Mouse (Mus musculus) gastrocnemius, postnatal 10 days (tissue): ENCODE results near the gene Cd163l1. TPM values are rescaled to one million over a fixed set of nuclear protein-coding genes. Genes with fewer than 3 reads are reported as not detected.

Source experiments
- DNase-seq: peaks from one replicate; pipeline ENCODE4 v3.0.0; 2021; ENCODE audit warnings: mixed read lengths
- long read RNA-seq, 2 experiments: library from polyadenylated mRNA; stranded (forward); transcript quantifications; one replicate each; pipeline ENCODE4 v2.0.0; 2021
- total RNA-seq, 2 experiments: library from RNA; stranded (reverse); gene quantifications; 2 replicates each; pipeline ENCODE4 v1.2.3; 2021

Gene Cd163l1
- total RNA-seq = not detected
- long read RNA-seq, experiment 1 = 0 reads
- long read RNA-seq, experiment 2 = 0 reads

GRCm38 (mm10) chr7:140217967-140218366 lies at the start of gene Cd163l1:
Gene Cd163l1, plus strand, starts transcription at chr7:140218267.
- no peak for DNase-seq

- no peak for DNase-seq
These were observed 48.7 kb upstream of the Cd163l1 start for GRCm38 (mm10) chr7:140169386-140169785.

DNA sequence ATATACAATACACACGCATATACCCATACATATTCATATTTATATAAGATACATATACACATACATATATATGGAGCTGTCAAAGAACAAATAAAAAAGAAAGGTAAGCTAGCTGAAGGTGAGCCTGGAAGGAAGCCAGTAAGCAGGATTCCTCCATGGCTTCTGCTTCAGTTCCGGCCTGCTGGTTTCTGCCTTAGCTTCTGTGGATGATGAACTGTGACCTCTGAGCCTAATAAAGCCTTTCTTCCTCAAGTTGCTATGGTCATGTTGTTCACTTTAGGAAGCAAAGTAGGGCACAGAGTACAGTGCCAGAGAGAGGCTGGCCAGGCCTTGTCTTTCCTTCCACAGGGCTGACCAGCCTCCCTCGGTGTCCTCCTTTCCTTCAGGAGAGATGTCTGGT lies 47.2 kb upstream of the Cd163l1 start:
- no peak for DNase-seq

- no peak for DNase-seq
These were observed 45.1 kb upstream of the Cd163l1 start, which contains the start of gene Olfr523 for GRCm38 (mm10) chr7:140172936-140173335. Gene Olfr523, plus strand, starts transcription at chr7:140173217.

GRCm38 (mm10) chr7:140179176-140179575 lies 38.9 kb upstream of the Cd163l1 start:
- no peak for DNase-seq

- no peak for DNase-seq
These were observed 37.4 kb upstream of the Cd163l1 start for GRCm38 (mm10) chr7:140180692-140181091.

DNA sequence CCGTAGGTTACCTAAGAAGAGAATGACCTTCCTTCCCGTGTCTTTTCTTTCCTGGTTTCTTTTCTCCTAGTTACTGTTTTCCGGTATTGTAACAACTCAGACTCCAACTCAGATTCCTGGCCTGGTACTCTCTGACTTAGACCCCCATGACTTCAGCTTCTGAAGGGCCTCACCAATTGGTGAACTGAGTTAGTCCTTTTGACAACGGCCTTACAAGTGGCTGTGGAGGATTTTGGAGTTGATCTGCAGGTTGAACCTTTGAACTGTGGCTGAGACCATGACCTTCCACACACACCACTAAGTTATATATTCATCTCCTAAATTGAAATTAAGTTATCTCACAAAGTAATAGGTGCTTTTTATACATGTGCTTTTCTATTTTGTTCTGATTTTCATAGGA lies 33.9 kb upstream of the Cd163l1 start:
- DNase-seq = no peak

- no peak for DNase-seq
These were observed 31.1 kb upstream of the Cd163l1 start for GRCm38 (mm10) chr7:140186646-140187620.

- DNase-seq = no peak
These were observed 30.2 kb upstream of the Cd163l1 start for GRCm38 (mm10) chr7:140187721-140188390.

DNA sequence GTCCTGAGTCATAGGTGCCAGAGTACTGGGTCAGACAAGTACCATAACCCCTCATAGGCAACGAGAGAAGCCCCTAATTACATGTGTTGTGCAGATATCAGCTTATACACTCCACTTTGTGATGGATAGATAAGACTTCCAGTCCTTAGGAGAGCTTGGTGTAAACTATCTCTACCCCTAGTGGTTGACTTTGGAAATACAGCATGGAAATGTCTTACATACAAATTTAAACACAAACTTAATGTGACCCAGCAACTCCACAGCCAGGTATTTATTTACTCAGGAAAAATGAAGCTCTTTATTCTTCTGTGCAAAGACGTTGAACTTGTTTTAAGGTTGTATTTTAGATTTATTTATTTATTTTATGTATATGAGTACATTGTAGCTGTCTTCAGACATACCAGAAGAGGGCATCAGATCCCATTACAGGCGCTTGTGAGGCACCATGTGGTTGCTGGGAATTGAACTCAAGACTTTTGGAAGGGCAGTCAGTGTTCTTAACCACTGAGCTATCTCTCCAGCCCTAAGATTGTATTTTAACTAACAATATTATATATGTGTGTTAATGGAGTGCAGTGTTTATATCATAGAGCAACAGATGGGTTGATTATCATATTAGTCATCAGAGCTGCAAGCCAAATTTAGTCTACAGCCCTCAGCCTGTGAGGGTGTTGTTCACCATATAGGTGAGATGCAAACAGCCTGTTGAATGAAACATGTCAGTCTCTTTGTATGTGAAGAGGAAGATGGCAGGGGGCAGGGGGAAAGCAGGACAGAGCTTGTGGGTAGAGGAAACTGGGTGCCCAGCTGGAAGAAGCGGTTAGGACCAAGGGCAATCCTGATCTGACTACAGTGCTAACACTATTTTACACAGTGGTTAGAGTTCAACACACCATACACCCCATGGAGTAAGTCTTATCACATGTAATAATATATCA lies 29.4 kb upstream of the Cd163l1 start:
- no peak for DNase-seq

DNA sequence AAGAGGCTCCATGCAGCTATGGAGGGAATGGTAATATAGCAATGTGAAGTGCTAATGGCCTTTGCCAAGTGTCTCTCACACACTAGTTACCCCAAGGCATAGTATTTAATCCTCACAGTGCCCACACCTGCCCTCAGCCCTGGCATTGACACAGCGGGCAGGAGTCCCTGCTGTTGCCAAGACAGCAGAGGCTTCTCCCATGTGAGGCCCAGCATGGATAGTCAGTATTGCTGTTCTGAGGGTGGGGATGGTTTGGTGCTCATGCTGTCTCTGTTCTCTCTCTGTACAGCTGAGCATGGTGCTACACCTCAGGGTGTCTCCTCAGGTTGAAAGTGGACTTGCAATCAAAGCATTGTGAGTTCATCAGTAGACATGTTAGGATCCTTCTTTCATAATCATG lies 27.6 kb upstream of the Cd163l1 start:
- no peak for DNase-seq

DNA sequence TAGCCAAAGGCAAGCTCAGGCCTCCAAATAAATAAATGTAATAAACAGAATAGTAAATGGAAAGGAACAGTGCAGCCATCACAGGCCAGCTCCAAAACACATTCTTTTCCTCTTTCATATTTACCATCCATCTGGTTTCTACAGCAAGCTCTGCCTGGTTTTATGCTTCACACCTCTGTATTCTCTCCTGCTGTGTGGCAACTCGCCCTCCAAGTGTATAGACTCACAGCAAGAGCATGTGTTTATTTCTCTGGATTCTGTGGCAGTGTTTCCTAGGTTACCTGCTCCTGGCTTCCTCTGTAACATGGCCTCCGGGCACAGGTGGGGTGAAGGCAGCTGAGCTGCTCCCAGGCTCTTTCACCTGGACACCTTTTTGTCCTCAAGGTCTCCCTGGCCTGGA lies 25.6 kb upstream of the Cd163l1 start:
- no peak for DNase-seq

- DNase-seq = no peak
These were observed 25.2 kb upstream of the Cd163l1 start for GRCm38 (mm10) chr7:140192851-140193250.

DNA sequence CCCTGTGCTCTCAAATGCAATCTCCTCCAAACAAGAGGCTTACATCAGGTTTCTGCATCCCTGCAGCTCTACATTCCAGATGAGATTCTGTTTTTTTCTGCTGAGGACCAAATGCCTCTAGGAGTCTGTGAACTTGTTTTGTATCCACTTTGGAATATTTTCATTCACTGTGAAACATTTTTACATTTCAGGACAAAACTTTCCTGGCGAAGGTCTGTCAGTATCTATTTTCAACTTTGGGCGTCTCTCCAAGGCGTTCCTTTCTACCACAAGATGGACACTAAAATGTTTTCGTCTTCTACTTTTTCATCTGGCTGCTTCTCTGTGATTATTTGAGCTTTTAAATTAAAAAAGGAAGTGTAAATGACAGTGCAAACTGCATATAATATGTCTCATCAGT lies 24.0 kb upstream of the Cd163l1 start:
- no peak for DNase-seq

DNA sequence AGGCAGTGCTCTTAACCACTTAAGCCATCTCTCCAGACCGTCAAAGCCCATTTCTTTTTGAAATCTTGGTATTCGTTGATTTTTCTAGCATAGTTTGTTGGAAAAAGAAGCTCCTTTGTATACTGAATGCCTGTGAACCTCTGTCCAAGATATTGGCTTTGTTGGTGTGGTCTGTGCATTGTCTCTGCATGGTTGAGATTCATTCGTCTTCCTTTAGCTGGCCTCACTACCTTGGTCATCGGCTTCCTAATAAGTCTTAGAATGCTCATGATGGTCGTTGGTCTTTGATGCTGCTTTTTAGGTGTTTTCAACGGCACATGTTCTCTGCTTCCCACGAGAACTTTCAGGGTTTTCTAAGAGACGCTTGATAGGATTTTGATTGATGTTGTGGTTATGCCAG lies 22.1 kb upstream of the Cd163l1 start:
- no peak for DNase-seq

DNA sequence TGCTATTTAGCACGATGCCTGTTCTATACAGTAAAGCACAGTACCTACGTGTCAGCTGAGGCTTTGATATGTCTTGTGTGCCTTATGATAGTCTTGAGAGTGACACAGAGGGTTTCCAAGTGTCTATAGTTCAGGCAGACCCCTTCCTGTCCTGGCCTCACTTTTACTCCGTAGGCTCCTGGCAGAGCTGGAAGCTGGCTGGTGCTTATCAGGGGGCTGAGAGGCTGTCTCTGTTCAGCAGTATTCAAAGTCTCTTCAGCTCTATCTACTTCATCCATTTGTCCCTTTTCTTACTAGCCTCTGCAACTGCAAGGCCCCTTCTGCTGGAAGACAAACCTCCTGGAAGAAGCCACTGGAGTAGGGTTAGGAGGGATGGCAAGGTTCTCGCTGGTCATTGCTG lies 17.0 kb upstream of the Cd163l1 start:
- no peak for DNase-seq

GRCm38 (mm10) chr7:140205864-140206263 lies 12.2 kb upstream of the Cd163l1 start, which contains the start of gene Olfr524:
Gene Olfr524, minus strand, starts transcription at chr7:140205964.
- DNase-seq = no peak

DNA sequence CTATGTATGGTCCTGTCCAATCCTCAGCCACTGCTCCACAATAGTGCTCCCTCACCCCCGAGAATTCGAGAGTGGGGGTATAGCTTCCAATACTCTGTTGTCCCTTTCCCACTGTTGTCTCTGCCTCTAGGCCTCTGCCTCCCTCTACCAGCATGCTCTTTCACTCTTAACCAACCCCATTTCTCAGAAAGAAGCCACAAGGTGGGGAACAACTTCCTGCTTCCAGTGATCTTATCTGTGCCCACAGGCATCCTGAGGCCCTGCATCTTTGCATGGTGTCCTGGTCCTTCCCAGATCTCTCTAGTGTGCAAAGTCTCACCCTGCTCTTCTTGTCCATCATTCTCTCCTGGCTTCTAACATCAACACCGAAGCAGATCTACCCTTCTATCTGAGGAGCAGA lies 11.2 kb upstream of the Cd163l1 start:
- DNase-seq = no peak

- DNase-seq = no peak
These were observed 9.9 kb upstream of the Cd163l1 start for GRCm38 (mm10) chr7:140208153-140208552.

GRCm38 (mm10) chr7:140208677-140209076 lies 9.4 kb upstream of the Cd163l1 start:
- DNase-seq = no peak

DNA sequence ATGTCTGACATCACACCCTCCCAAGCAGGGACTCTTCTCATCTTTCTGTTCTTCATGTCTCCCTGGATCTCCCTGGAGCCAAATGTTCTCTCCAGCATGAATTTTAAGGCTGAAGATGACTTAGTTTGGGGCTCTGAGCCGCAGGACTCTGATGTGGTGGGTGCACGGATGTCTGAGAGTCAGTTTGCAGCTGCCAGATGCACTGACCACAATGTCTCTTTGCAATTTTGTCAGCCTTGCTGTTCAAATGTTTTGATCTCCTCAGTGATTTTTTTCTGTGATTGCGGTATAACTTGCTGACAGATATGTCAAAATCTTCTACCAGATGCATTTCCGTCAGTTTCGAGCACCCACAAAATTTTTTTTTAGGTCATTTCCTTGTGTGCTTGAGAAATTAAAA lies 4.2 kb upstream of the Cd163l1 start:
- no peak for DNase-seq

DNA sequence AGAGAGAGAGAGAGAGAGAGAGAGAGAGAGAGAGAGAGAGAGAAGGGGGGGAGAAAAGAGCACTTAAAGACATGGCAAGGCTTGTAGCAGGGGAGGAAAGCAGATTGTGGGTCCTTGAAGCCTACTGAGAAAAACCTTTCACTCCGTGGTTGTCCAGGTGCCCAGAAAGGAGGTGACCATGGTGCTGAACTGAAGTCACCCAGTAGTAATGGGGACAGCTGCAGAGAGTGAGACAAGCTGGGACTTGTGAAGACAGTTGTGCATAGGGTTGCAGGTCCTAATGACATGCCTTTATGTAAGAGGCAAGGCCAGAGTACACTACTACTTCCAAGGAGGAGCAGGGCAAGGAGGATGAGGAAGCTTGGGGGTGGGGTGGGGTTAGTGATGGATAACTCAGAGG lies 1.2 kb downstream of the Cd163l1 start:
- no peak for DNase-seq
